8 mouse cellular contexts compared by ENCODE assay signal in genomic region chr12:100639680-100640079, GRCm38 (mm10).
DNase-seq lines count a peak whose midpoint lies in the region; ATAC-seq and TF ChIP-seq lines count a peak whose summit lies in the region.

No protein-coding gene starts in this region.

- DNase-seq in cerebellum, adult 2 months, result peak; percentile 29 to 38
- DNase-seq in cerebellum, adult 11-12 months, result no peak
- peak; percentile 42 to 44 for DNase-seq in B cell, adult 2 months
- peak; percentile 42 to 68 for DNase-seq in cerebellum, postnatal 25 days
- DNase-seq in left cerebral cortex, adult 2 months (ENCODE audit: extremely low spot score in 1 of 2, low spot score in 2 of 2), result peak; percentile 49
- peak; percentile 63 for DNase-seq in thymus, postnatal 14 days

- H3K4me1 ChIP-seq in cerebellum, adult 2 months (ENCODE audit: control insufficient read depth, insufficient read depth, low read length), result no peaks in the 10 kb centered on the region; the same call in 1 of the 2 replicates
- peaks cover 2 to 13% of the 10 kb centered on the region in 2 experiments; a peak in 3 of 4 replicates for H3K4me1 ChIP-seq in heart, embryonic 14.5 days (ENCODE audit: control insufficient read depth in 2 of 2, insufficient read depth in 2 of 2, low read length in 2 of 2)

- WGBS in cerebellum, adult 2 months, result 30% methylated on average over 7 of the region's 7 CpGs
- WGBS in heart, embryonic 14.5 days, result 17% methylated on average over 7 of the region's 7 CpGs

- H3K36me3 ChIP-seq in heart, embryonic 14.5 days (ENCODE audit: control insufficient read depth, insufficient read depth, low read length), result no peaks in the 10 kb centered on the region

- peak; percentile 64 for ATAC-seq in heart, embryonic 14.5 days (ENCODE audit: insufficient number of reproducible peaks, insufficient read depth, low FRiP score, low read depth)
- peak; percentile 43; the same call in 1 of the 2 replicates for ATAC-seq in monocyte, adult 5-6 weeks (replicated peaks; ENCODE audit: insufficient number of reproducible peaks, low FRiP score, low TSS enrichment, poor library complexity, severe bottlenecking)

- H3K27me3 ChIP-seq in cerebellum, adult 2 months (ENCODE audit: control insufficient read depth, insufficient read depth, low read length), result no peaks in the 10 kb centered on the region
- H3K27me3 ChIP-seq in heart, embryonic 14.5 days (ENCODE audit: control insufficient read depth, insufficient read depth, low read length), result no peaks in the 10 kb centered on the region

- intact Hi-C loops in left cerebral cortex, adult 2 months (cut with DNase I), result loop anchor here (1.0 to 5.0 kb wide), 2 partner anchors 83 to 202 kb away; no protein-coding TSS in a partner anchor

- H3K9me3 ChIP-seq in heart, embryonic 14.5 days (ENCODE audit: control insufficient read depth, low read length), result no peaks in the 10 kb centered on the region

- 0 out of 2 replicates have a peak overlapping the region, but pooled peaks have one; percentile 13 for H3K9ac ChIP-seq in heart, embryonic 14.5 days (ENCODE audit: low read length)

- TF ChIP-seq POLR2A in cerebellum, adult 2 months (IDR thresholded peaks at IDR 0.05; ENCODE audit: borderline replicate concordance, insufficient read depth, low read length), result no peak

- H3K27ac ChIP-seq in cerebellum, adult 2 months (ENCODE audit: insufficient read depth, low read length), result no peak overlapping the region
- H3K27ac ChIP-seq in heart, embryonic 14.5 days (replicated peaks in 1 of 2; ENCODE audit: control insufficient read depth in 1 of 2, insufficient read depth in 1 of 2, low read depth in 2 of 2, low read length in 2 of 2), result peak overlapping the region in 1 of 2 experiments; percentile 44; a peak in 1 of 4 replicates
- no peak overlapping the region for H3K27ac ChIP-seq in left cerebral cortex, adult 2 months

- H3K4me3 ChIP-seq in cerebellum, adult 2 months (replicated peaks; ENCODE audit: insufficient read depth, low read depth, low read length), result no peak overlapping the region
- H3K4me3 ChIP-seq in heart, embryonic 14.5 days (ENCODE audit: control insufficient read depth in 1 of 2, insufficient read depth in 1 of 2, low read depth in 1 of 2, low read length in 2 of 2), result no peak overlapping the region
- no peak overlapping the region for H3K4me3 ChIP-seq in left cerebral cortex, adult 2 months

- peak overlapping the region; percentile 28; the same call in 1 of the 2 replicates for H3K4me2 ChIP-seq in heart, embryonic 14.5 days (ENCODE audit: low read length)

- TF ChIP-seq CTCF in cerebellum, adult 2 months (IDR thresholded peaks at IDR 0.05; ENCODE audit: borderline replicate concordance, insufficient read depth, low read depth, low read length), result peak; percentile 39; the same call in 1 of the 2 replicates
- TF ChIP-seq CTCF in left cerebral cortex, adult 2 months (IDR thresholded peaks at IDR 0.05), result peak; percentile 57
